Mouse (Mus musculus): ENCODE data around the gene Hcn2.
A peak's percentile ranks its signal among the peaks of the same experiment; 100 is the strongest.
"Not testable (repeated sequence)": the region's sequence is repeated elsewhere in the genome, so short reads cannot be mapped to it uniquely, and the experiment has no call there.

Hcn2 gene

GRCm38 (mm10) chr10:79743161-79743560 is 26.7 kb downstream of the Hcn2 start:
- DNase-seq (ENCODE audit: low read depth, low spot score), result no peak

DNA sequence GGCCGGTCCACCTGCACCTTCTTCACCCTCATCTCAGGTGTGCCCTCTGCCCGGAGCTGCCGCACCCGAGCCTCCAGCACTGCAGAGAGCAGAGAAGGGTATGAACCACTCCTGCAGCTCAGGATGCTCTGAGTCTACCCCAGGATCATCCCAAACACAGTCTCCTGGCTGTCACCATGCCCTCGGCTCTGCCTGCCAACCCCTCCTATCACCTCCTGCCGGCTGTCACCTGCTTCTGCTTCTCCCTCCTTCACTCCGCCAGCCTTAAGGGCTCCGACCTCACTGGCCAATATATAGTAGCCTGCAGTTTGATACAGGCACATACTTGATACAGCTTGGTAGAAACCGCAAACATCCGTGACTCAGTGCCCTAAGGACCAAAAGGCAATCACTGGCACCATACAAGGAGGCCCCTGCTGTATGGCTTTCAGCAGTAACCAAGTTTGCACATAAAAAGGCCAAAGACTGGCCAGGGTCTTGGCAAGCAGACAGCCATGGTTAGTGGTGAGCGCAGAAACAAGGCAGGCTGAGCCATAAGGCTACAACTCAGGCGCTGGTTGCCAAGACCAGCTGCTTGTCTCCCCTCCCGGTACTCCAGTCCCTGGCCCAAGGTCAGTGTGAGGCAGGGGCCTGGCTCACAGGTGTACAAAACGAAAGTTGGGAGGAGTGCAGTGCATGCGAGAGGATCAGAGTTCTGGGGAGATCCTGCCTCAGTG is 27.4 kb downstream of the Hcn2 start:
- no peak for DNase-seq (ENCODE audit: low read depth, low spot score)

- DNase-seq (ENCODE audit: low read depth, low spot score), result no peak
Observed at GRCm38 (mm10) chr10:79745411-79745810, 29.0 kb downstream of the Hcn2 start.

DNA sequence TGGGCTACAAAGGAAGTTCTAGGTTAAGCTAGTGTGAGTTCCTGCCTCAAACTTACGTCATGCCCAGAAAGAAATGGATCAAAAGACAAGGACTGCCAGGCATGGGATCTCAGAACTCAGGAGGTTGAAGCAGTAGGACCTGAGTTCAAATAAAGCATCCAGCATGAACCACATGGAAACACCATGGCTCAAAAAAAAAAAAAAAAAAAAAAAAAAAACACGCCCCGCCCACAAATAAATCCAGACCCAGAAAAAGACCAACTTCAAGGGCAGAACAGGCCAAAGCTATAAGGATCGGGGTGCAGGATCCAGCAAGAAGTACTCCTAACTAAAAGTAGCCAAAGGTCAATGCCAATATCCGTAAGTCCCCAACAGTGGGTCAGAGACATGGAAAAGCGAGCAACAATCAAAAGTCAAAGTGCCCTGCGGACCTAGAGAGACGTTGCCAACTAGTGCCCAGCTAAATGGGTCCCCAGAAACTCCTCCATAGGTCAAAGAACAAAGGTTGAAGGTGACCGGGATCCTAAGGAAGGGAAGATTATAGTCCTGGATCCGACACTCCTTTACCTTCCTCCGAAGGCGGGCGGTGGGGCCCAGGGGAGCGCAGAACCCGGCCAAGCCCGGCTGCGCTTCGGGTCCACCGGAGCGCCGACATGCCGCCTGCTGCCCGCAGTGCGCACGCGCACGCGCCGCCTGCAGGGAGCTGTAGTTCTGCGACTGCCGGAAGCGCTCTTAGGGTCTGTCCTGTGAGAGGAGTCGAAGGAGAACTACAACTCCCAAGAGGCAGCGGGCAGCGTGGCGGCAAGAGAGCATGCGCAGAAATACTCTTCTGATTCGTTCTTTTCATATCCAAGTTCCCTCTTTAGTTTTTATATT is 29.7 kb downstream of the Hcn2 start, which contains the start of gene Polrmt:
TSS of gene Polrmt (minus strand) at position 684 of the 876 bp plus-strand sequence.
- DNase-seq (ENCODE audit: low read depth, low spot score), result peak; percentile 92

DNA sequence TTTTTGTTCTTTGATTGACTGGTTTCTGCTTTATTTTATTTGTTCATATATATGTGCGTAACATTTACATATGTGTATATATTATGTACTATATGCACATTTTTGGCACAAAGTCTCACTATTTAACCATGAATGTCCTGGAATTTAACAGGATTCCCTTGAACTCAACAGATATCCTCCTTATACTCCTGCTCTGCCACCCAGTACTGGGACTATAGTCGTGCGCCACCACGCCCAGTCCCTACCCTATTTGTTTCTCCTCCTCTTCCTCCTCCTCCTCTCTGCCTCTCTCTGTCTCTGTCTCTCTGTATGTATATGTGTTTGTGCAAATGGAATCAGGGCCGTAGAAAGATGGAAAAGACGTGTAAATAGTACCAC is 30.3 kb downstream of the Hcn2 start:
- no peak for DNase-seq (ENCODE audit: low read depth, low spot score)

DNA sequence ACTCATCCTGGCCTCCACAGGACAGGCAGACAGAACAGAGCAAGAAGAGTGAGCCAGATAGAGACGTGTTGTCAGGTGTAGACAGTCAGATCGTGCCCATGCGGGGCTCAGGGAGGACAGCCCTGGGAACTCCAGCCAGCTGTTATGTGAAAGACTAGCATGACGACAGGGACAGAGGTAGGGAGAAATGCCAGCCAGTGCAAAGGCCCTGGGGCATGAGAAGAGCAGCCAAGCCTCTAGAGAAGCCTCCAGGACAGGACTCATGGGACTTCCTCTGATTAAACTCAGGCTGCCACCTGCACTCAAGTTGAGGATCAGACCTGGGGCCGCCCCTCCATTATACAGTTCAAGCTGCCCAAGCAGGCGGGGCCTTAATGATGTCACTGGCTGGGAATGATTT is 32.1 kb downstream of the Hcn2 start:
- no peak for DNase-seq (ENCODE audit: low read depth, low spot score)

DNA sequence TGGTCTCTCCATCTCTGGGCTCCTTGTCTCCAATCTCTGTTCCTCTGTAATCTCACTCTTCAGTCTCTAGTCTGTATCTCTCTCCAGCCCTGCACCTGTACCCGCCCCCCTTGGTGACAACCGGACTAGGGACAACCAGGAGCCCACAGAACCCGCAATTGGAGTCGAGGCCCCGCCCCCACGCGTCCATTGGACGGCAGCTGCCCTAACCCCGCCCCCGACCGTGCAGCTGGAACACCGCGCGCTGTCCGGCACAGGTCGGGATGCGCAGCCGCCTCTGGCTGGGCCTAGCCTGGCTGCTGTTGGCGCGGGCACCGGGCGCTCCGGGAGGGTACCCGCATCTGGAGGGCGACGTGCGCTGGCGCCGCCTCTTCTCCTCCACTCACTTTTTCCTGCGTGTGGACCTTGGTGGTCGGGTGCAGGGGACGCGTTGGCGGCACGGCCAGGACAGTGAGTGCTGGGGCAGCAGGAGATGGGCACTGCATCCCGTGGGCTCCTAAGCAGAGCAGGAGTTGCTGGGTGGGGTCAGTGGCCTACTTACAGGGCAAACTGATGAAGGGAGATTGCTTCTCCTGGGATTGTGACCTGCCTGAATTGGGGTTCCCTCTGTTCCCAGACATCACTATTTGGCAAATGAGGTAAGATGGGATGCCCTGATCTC is 38.6 kb downstream of the Hcn2 start, which contains the start of gene Fgf22:
TSS of gene Fgf22 (plus strand) at position 221 of the 661 bp plus-strand sequence.
- DNase-seq (ENCODE audit: low read depth, low spot score), result no peak

DNA sequence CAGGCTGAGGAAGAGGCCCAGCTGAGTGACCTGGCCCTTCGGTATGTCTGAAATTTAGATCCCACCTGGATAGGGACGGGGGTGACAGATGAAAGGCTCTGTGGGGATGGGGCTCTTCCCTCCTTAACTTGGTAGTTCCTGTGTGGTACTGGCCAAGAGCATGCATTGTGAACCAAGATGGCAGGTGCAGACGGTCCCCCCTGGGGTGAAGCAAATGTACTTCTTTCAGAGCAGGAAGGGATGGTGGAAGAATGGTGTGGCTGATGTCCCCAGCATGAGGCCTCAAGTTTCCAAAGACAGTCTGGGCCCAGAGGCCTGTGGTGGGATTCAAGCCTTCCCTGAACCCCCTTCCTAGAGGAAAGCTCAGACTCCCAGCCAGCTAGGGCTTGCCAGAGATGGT is 39.4 kb downstream of the Hcn2 start:
- no peak for DNase-seq (ENCODE audit: low read depth, low spot score)

DNA sequence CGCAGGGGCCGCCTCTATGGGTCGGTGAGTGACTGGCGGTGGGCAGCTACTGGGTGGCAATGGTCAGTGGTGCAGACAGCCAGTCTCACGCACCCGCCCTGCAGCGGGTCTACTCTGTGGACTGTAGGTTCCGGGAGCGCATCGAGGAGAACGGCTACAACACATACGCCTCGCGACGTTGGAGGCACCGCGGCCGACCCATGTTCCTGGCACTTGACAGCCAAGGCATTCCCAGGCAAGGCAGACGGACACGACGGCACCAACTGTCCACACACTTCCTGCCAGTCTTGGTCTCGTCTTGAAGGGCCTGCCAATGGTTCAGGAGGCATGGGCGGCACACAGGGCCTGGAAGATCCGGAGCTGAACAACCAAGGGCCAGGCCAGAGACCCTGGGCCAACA is 40.2 kb downstream of the Hcn2 start:
- DNase-seq (ENCODE audit: low read depth, low spot score), result no peak

GRCm38 (mm10) chr10:79759675-79760074 is 43.2 kb downstream of the Hcn2 start:
- not testable (repeated sequence) for DNase-seq (ENCODE audit: low read depth, low spot score)

- DNase-seq (ENCODE audit: low read depth, low spot score), result no peak
Observed at GRCm38 (mm10) chr10:79760603-79761143, 44.2 kb downstream of the Hcn2 start.

DNA sequence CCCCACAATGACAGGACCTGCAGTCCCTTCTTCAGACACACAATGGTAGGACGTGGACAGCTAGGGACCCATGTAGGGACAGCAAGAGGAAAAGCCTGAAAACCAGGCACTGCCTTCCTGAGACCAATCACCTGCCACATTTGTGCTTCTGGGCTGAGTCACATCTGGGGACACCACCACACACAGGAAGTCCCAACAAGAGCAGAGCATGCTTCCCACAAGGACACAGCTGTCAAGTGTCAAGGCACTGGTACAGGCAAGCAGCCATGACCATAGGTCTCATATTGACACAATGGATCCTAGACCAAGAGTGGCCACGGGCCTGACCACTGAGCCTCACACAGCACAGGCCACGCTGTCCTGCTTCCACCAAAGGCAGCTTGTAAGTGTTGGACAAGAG is 46.4 kb downstream of the Hcn2 start:
- no peak for DNase-seq (ENCODE audit: low read depth, low spot score)

DNA sequence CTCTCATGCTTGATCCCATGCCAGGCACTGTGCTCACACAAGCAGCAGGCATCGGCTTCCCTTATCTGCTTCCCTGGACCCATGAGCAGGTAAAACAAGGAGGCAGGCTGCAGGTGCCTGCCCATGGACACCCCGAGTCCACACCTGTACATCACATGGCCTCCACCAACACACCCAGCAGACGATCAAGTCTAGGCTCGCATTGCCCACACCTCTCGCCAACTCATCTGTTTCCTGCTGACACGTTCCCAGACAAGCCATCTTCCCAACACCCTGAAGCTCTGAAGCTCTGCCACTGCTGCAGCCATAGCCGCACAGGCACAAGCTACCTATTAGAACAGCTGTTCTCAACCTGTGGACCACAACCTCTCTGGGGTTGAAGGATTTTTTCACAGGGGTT is 47.8 kb downstream of the Hcn2 start:
- no peak for DNase-seq (ENCODE audit: low read depth, low spot score)

GRCm38 (mm10) chr10:79765228-79765745 is 48.9 kb downstream of the Hcn2 start:
- DNase-seq (ENCODE audit: low read depth, low spot score), result no peak

- no peak for DNase-seq (ENCODE audit: low read depth, low spot score)
Observed at GRCm38 (mm10) chr10:79766001-79766507, 49.6 kb downstream of the Hcn2 start.

GRCm38 (mm10) chr10:79766508-79767325 is 50.3 kb downstream of the Hcn2 start, which contains the start of gene Rnf126:
TSS of gene Rnf126 (minus strand) at chr10:79766952.
- peak; percentile 99 for DNase-seq (ENCODE audit: low read depth, low spot score)

DNA sequence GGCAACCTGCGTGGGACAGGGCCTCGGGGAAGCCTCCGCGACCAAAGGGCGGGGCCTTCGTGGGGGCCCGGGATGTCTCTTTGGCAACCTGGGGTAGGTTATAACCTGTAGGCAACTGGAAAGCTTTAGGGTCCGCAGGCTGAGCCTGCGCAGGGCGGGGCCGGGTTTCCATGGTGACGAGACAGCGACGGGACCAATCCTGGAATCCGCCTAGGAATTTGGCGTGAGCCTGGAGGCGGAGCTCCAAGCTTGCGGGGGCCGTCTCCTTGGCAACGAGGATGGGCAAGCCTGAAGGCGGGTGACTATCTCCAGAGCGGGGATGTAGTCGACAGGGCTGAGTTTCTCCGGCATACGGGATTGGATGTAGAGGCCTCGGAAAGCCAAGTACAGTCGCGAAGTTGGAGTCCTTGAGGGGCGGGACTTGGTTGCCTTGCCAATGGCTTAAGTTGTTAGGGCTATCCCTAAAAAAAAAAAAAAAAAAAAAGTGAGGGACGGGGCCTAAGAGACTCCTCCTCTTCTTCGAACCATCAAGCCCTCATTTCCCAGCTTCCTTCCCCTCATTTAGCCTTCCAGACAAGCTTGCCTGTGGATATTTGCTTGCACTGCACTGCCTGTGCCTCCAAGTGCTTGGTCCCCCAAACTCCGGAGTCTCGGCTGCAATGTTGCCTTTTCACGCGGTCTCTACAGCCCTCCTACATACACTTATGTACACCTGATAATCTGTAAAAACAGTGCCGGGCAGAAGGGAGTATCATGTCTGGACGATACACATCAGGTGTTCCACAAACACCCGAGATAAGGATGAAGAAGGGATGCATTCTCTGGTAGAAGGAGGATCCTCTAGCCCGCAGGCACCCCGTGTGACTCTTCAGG is 51.2 kb downstream of the Hcn2 start:
- peak; percentile 89 for DNase-seq (ENCODE audit: low read depth, low spot score)

DNA sequence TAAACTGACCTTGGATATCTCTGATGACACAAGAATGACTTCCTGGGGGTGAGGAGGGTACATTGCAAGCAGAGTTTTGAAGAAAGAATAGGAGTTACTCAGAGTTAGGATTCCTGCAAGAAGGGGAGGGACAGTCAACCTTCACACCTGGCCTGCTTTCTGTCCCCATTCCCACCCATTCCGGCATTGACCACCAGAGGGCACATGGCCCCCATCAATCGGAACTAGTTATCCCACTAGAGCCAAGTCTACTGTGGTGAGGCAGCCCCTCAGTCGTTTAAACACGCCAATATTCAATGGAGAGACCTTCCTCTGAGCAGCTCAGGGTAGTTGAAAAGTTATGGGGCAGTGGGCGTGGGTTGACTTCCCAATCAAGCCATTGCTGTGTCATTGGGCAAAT is 52.0 kb downstream of the Hcn2 start:
- peak; percentile 67 for DNase-seq (ENCODE audit: low read depth, low spot score)

DNA sequence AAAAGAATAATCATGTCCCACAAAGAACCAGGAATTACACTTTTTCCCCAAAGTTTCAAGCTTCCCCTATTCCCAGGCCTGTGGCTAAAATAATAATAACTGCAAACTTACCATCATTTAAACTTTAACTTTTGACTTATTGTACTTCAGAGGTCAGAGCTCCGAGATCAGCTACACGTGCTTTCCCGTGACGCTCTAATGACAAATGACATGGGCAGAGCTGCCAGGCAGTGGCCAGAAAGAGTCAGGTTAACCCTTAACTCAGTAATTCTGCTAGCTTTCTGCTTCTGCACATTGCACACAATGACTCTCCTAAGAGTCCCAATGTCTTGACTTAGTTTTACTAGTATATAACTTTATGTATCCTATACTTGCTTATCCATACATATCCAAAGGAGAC is 52.9 kb downstream of the Hcn2 start:
- no peak for DNase-seq (ENCODE audit: low read depth, low spot score)

GRCm38 (mm10) chr10:79772320-79772719 is 55.9 kb downstream of the Hcn2 start:
- DNase-seq (ENCODE audit: low read depth, low spot score), result no peak

Measured in embryo, embryonic 11.5 days (tissue).